Mouse (Mus musculus): ENCODE measurements around the gene Olfr457. TPM values are rescaled to one million over a fixed set of nuclear protein-coding genes. Genes with fewer than 3 reads are reported as not detected.

Gene Olfr457
- polyA plus RNA-seq, 1 experiment from 2014 or later = not detected

- DNase-seq (ENCODE audit: low spot score) = no peak
- Histone ChIP-seq H3K4me3 (no peak within 1 kb of the TSS), H3K27ac (replicated peaks) (no peak within 1 kb of the TSS), H3K36me3 (replicated peaks) (no peaks in the 10 kb centered on the region), H3K4me1 (no peaks in the 10 kb centered on the region), H3K27me3 (replicated peaks; ENCODE audit: low read depth, poor library complexity, severe bottlenecking) (no peaks in the 10 kb centered on the region), H3K9me3 (no peaks in the 10 kb centered on the region)
- WGBS = 83% methylated on average over 6 of the region's 6 CpGs
These were observed 41.7 kb downstream of the Olfr457 start, which contains the start of gene Tas2r126 for GRCm38 (mm10) chr6:42434446-42434845. Gene Tas2r126, plus strand, starts transcription at chr6:42434535.

GRCm38 (mm10) chr6:42433554-42433953, 42.6 kb downstream of the Olfr457 start:
- 69% methylated on average over 2 of the region's 2 CpGs for WGBS
- no peaks in the 10 kb centered on the region for H3K36me3 ChIP-seq (replicated peaks)

GRCm38 (mm10) chr6:42426337-42426736, 49.8 kb downstream of the Olfr457 start:
- WGBS = 86% methylated on average over 4 of the region's 4 CpGs
- H3K27me3 ChIP-seq (replicated peaks; ENCODE audit: low read depth, poor library complexity, severe bottlenecking) = no peaks in the 10 kb centered on the region
- DNase-seq (ENCODE audit: low spot score) = no peak
- H3K4me1 ChIP-seq = no peaks in the 10 kb centered on the region
- H3K27ac ChIP-seq (replicated peaks) = no peak overlapping the region
- H3K9me3 ChIP-seq = no peaks in the 10 kb centered on the region
- no peak overlapping the region for H3K4me3 ChIP-seq
- H3K36me3 ChIP-seq (replicated peaks) = no peaks in the 10 kb centered on the region

More at GRCm38 (mm10) chr6:42433554-42433953, 42.6 kb downstream of the Olfr457 start:
- DNase-seq (ENCODE audit: low spot score) = no peak
- no peak overlapping the region for H3K27ac ChIP-seq (replicated peaks)
- no peak overlapping the region for H3K4me3 ChIP-seq
- no peaks in the 10 kb centered on the region for H3K9me3 ChIP-seq
- no peaks in the 10 kb centered on the region for H3K4me1 ChIP-seq
- no peaks in the 10 kb centered on the region for H3K27me3 ChIP-seq (replicated peaks; ENCODE audit: low read depth, poor library complexity, severe bottlenecking)

- no peak for DNase-seq (ENCODE audit: low spot score)
- Histone ChIP-seq H3K4me1 (no peaks in the 10 kb centered on the region), H3K36me3 (replicated peaks) (no peaks in the 10 kb centered on the region), H3K27ac (replicated peaks) (no peak overlapping the region), H3K4me3 (no peak overlapping the region), H3K27me3 (replicated peaks; ENCODE audit: low read depth, poor library complexity, severe bottlenecking) (no peaks in the 10 kb centered on the region), H3K9me3 (no peaks in the 10 kb centered on the region)
- WGBS = 88% methylated on average over 3 of the region's 3 CpGs
These were observed 51.7 kb downstream of the Olfr457 start for GRCm38 (mm10) chr6:42424472-42424871.

GRCm38 (mm10) chr6:42421439-42421838, 54.7 kb downstream of the Olfr457 start:
- H3K4me1 ChIP-seq = no peaks in the 10 kb centered on the region
- no peak for DNase-seq (ENCODE audit: low spot score)
- WGBS = 71% methylated on average over 2 of the region's 2 CpGs
- no peaks in the 10 kb centered on the region for H3K36me3 ChIP-seq (replicated peaks)
- no peaks in the 10 kb centered on the region for H3K9me3 ChIP-seq
- H3K27ac ChIP-seq (replicated peaks) = no peak overlapping the region
- no peaks in the 10 kb centered on the region for H3K27me3 ChIP-seq (replicated peaks; ENCODE audit: low read depth, poor library complexity, severe bottlenecking)
- H3K4me3 ChIP-seq = no peak overlapping the region

- H3K27ac ChIP-seq (replicated peaks) = no peak overlapping the region
- H3K4me3 ChIP-seq = no peak overlapping the region
- WGBS = 97% methylated on average over 2 of the region's 2 CpGs
- no peaks in the 10 kb centered on the region for H3K4me1 ChIP-seq
- H3K27me3 ChIP-seq (replicated peaks; ENCODE audit: low read depth, poor library complexity, severe bottlenecking) = no peaks in the 10 kb centered on the region
- no peaks in the 10 kb centered on the region for H3K36me3 ChIP-seq (replicated peaks)
- DNase-seq (ENCODE audit: low spot score) = no peak
- no peaks in the 10 kb centered on the region for H3K9me3 ChIP-seq
These were observed 56.7 kb downstream of the Olfr457 start for GRCm38 (mm10) chr6:42419443-42419842.

Other genes with a start within 250 kb of the Olfr457 start
- 18.1 and 18.7 TPM in 2 replicates for gene Gstk1, start 230.4 kb downstream of the Olfr457 start, polyA plus RNA-seq (2016; fragmentation: Nextera tagmentation; extraction: Ambion mirVana)
- 0.60 and 0.90 TPM in 2 replicates for gene Tmem139, start 214.4 kb downstream of the Olfr457 start, polyA plus RNA-seq (2016; fragmentation: Nextera tagmentation; extraction: Ambion mirVana)
- 79.5 and 85.3 TPM in 2 replicates for gene Casp2, start 211.3 kb downstream of the Olfr457 start, polyA plus RNA-seq (2016; fragmentation: Nextera tagmentation; extraction: Ambion mirVana)
- gene Clcn1, start 189.7 kb downstream of the Olfr457 start, polyA plus RNA-seq (2016; fragmentation: Nextera tagmentation; extraction: Ambion mirVana) = 0.80 and 1.1 TPM in 2 replicates
- gene Fam131b, start 151.7 kb downstream of the Olfr457 start, polyA plus RNA-seq (2016; fragmentation: Nextera tagmentation; extraction: Ambion mirVana) = 0.74 and 0.90 TPM in 2 replicates
- 93.8 and 96.9 TPM in 2 replicates for gene Zyx, start 126.7 kb downstream of the Olfr457 start, polyA plus RNA-seq (2016; fragmentation: Nextera tagmentation; extraction: Ambion mirVana)
- gene Epha1, start 103.1 kb downstream of the Olfr457 start, polyA plus RNA-seq (2016; fragmentation: Nextera tagmentation; extraction: Ambion mirVana) = 3.9 and 5.1 TPM in 2 replicates
- gene Tas2r143, start 76.1 kb downstream of the Olfr457 start, polyA plus RNA-seq (2016; fragmentation: Nextera tagmentation; extraction: Ambion mirVana) = not detected in 2 replicates
- not detected in 2 replicates for gene Tas2r135, start 70.9 kb downstream of the Olfr457 start, polyA plus RNA-seq (2016; fragmentation: Nextera tagmentation; extraction: Ambion mirVana)
- not detected in 2 replicates for gene Tas2r126, start 41.8 kb downstream of the Olfr457 start, polyA plus RNA-seq (2016; fragmentation: Nextera tagmentation; extraction: Ambion mirVana)
- gene Olfr458, start 11.1 kb downstream of the Olfr457 start, polyA plus RNA-seq (2016; fragmentation: Nextera tagmentation; extraction: Ambion mirVana) = not detected in 2 replicates
- gene Olfr456, start 10.9 kb upstream of the Olfr457 start, polyA plus RNA-seq (2016; fragmentation: Nextera tagmentation; extraction: Ambion mirVana) = not detected in 2 replicates
- gene Olfr455, start 71.3 kb upstream of the Olfr457 start, polyA plus RNA-seq (2016; fragmentation: Nextera tagmentation; extraction: Ambion mirVana) = not detected in 2 replicates
- not detected in 2 replicates for gene Tcaf3, start 121.4 kb upstream of the Olfr457 start, polyA plus RNA-seq (2016; fragmentation: Nextera tagmentation; extraction: Ambion mirVana)
- gene Tcaf2, start 168.9 kb upstream of the Olfr457 start, polyA plus RNA-seq (2016; fragmentation: Nextera tagmentation; extraction: Ambion mirVana) = 4.3 and 4.6 TPM in 2 replicates
- gene Tcaf1, start 233.8 kb upstream of the Olfr457 start, polyA plus RNA-seq (2016; fragmentation: Nextera tagmentation; extraction: Ambion mirVana) = 93.0 and 94.1 TPM in 2 replicates